Mouse (Mus musculus) thymus, adult 2 months (tissue): ENCODE results near the gene Igsf21.

Source experiments
- CTCF ChIP-seq: fragments of 200-500 bp; IDR thresholded peaks from 2 replicates; pipeline ENCODE4 v1.5.1; 2012; ENCODE audit warnings: mild to moderate bottlenecking, control low read depth, low read length, moderate library complexity, borderline replicate concordance; ENCODE audit not compliant: control insufficient read depth, poor library complexity, insufficient read depth; ENCODE audit errors: extremely low read depth
- POLR2A ChIP-seq: fragments of 200-500 bp; IDR thresholded peaks from 2 replicates; pipeline ENCODE4 v1.6.1; 2012; ENCODE audit warnings: mild to moderate bottlenecking, low read length, control low read depth, moderate library complexity; ENCODE audit not compliant: control insufficient read depth, poor library complexity, insufficient read depth; ENCODE audit errors: extremely low read depth

DNA sequence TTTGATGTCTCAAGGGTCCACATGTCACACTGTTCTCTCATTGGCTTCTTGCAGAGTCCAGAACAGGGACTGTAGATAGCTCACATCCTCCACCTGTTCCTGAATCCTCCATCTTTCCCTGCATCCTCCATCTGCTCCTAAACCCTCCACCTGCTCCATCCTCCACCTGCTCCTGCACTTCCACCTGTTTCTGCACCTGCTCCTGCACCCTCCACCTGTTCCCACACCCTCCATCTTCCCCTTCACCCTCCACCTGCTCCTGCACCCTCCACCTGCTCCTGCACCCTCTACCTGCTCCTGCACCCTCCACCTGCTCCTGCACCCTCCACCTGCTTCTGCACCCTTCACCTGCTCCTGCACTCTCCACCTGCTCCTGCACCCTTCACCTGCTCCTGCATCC, 75.4 kb downstream of the Igsf21 start:
- TF ChIP-seq CTCF (no peak), POLR2A (no peak)
